Comparison of ENCODE assay signal across 28 mouse cellular contexts in genomic region chr7:129141942-129142598, GRCm38 (mm10).
DNase-seq lines count a peak whose midpoint lies in the region; ATAC-seq and TF ChIP-seq lines count a peak whose summit lies in the region.
"Had no signal": no experiment of that assay in that cellular context is flagged by ENCODE, and none has a peak within 500 bp of the region (broad histone marks: within the 10 kb centered on the region; RNA-seq: fewer than 3 reads in every experiment).

No protein-coding gene starts in this region.

- no peaks in the 10 kb centered on the region for H3K27me3 ChIP-seq in hindbrain, embryonic 11.5 days (ENCODE audit: control insufficient read depth, insufficient read depth, low read length)
- no peaks in the 10 kb centered on the region for H3K27me3 ChIP-seq in hindbrain, postnatal 0 days (ENCODE audit: insufficient read depth, low read length)
- H3K27me3 ChIP-seq in CH12.LX (replicated peaks) = peaks cover 74% of the 10 kb centered on the region
- H3K27me3 ChIP-seq: embryonic facial prominence, embryonic 15.5 days; forebrain, embryonic 12.5 days; hindbrain, embryonic 12.5 days; limb, embryonic 15.5 days; liver, embryonic 13.5 days had no signal

- no peak overlapping the region for H3K27ac ChIP-seq in hindbrain, embryonic 11.5 days (ENCODE audit: low read depth, low read length)
- H3K27ac ChIP-seq in hindbrain, postnatal 0 days = no peak overlapping the region
- no peak overlapping the region for H3K27ac ChIP-seq in CH12.LX (ENCODE audit: insufficient read depth, low read depth)
- H3K27ac ChIP-seq: embryonic facial prominence, embryonic 10.5 days; embryonic facial prominence, embryonic 15.5 days; forebrain, embryonic 12.5 days; hindbrain, embryonic 12.5 days; limb, embryonic 10.5 days; limb, embryonic 15.5 days; liver, embryonic 13.5 days; macrophage had no signal

- H3K79me2 ChIP-seq in CH12.LX (replicated peaks; ENCODE audit: control insufficient read depth, extremely low read depth, insufficient read depth, poor library complexity, severe bottlenecking) = no peaks in the 10 kb centered on the region

- no peak for TF ChIP-seq EP300 in CH12.LX (IDR thresholded peaks at IDR 0.05; ENCODE audit: low read length)

- H3K4me3 ChIP-seq in hindbrain, embryonic 11.5 days (ENCODE audit: low read depth, low read length) = no peak overlapping the region
- no peak overlapping the region for H3K4me3 ChIP-seq in hindbrain, postnatal 0 days (ENCODE audit: low read length)
- H3K4me3 ChIP-seq in CH12.LX (replicated peaks in 1 of 3; ENCODE audit: low read depth in 2 of 3, low read length in 2 of 3, poor library complexity in 1 of 3) = no peak overlapping the region
- H3K4me3 ChIP-seq: embryonic facial prominence, embryonic 10.5 days; embryonic facial prominence, embryonic 15.5 days; forebrain, embryonic 12.5 days; hindbrain, embryonic 12.5 days; limb, embryonic 10.5 days; limb, embryonic 15.5 days; liver, embryonic 13.5 days had no signal

- H3K36me3 ChIP-seq in hindbrain, embryonic 11.5 days (ENCODE audit: control insufficient read depth, insufficient read depth, low read length) = no peaks in the 10 kb centered on the region
- H3K36me3 ChIP-seq in hindbrain, postnatal 0 days (ENCODE audit: insufficient read depth, low read length) = no peaks in the 10 kb centered on the region
- no peaks in the 10 kb centered on the region for H3K36me3 ChIP-seq in CH12.LX (replicated peaks in 1 of 2; ENCODE audit: control insufficient read depth in 1 of 2, insufficient read depth in 1 of 2, low read length in 1 of 2)
- H3K36me3 ChIP-seq: embryonic facial prominence, embryonic 10.5 days; embryonic facial prominence, embryonic 15.5 days; forebrain, embryonic 12.5 days; hindbrain, embryonic 12.5 days; limb, embryonic 10.5 days; limb, embryonic 15.5 days; liver, embryonic 13.5 days had no signal

- WGBS in hindbrain, embryonic 11.5 days = 35% methylated on average over 6 of the region's 6 CpGs
- WGBS in hindbrain, postnatal 0 days = 38% methylated on average over 6 of the region's 6 CpGs

- no peak overlapping the region for H3K4me2 ChIP-seq in hindbrain, embryonic 11.5 days (replicated peaks; ENCODE audit: low read depth, low read length)
- H3K4me2 ChIP-seq in hindbrain, postnatal 0 days (ENCODE audit: low read depth, low read length) = no peak overlapping the region
- H3K4me2 ChIP-seq in CH12.LX (ENCODE audit: insufficient read depth, low read depth, poor library complexity, severe bottlenecking) = 0 out of 2 replicates have a peak overlapping the region, but pooled peaks have one; percentile 2
- H3K4me2 ChIP-seq: embryonic facial prominence, embryonic 15.5 days; forebrain, embryonic 12.5 days; hindbrain, embryonic 12.5 days; limb, embryonic 15.5 days; liver, embryonic 13.5 days had no signal

- dilution Hi-C loops in CH12.LX (cut with MboI; ENCODE audit: extremely low pct_ligation_motif_present, extremely low pct_unique_long_range_greater_than_20kb, low sequenced_read_pairs) = no loop called here

- no peaks in the 10 kb centered on the region for H3K4me1 ChIP-seq in hindbrain, embryonic 11.5 days (replicated peaks; ENCODE audit: control insufficient read depth, insufficient read depth, low read length)
- H3K4me1 ChIP-seq in hindbrain, postnatal 0 days (ENCODE audit: insufficient read depth, low read length) = no peaks in the 10 kb centered on the region
- H3K4me1 ChIP-seq in CH12.LX (ENCODE audit: control insufficient read depth in 1 of 2, insufficient read depth in 2 of 2) = no peaks in the 10 kb centered on the region
- H3K4me1 ChIP-seq: embryonic facial prominence, embryonic 15.5 days; limb, embryonic 10.5 days; limb, embryonic 15.5 days; liver, embryonic 13.5 days had no signal

- DNase-seq in hindbrain, embryonic 11.5 days (ENCODE audit: low spot score) = peak; percentile 13
- DNase-seq in hindbrain, postnatal 0 days (ENCODE audit: low spot score) = no peak
- DNase-seq in kidney, postnatal 4 days = peak; percentile 8 to 21
- DNase-seq in kidney, postnatal 36 days = no peak
- DNase-seq in CH12.LX (ENCODE audit: extremely low read depth) = no peak
- peak; percentile 42 for DNase-seq in embryo, embryonic 10.5 days (ENCODE audit: low spot score)
- no peak for DNase-seq in yolk sac, embryonic 10.5 days (ENCODE audit: low spot score)
- DNase-seq in lung, postnatal 36 days = no peak
- DNase-seq: adrenal gland, postnatal 25 days; cerebellum, adult 18-20 months; cerebellum, postnatal 14 days; forebrain, postnatal 0 days; heart, postnatal 14 days; layer of hippocampus, postnatal 36 days; liver, embryonic 13.5 days; lung, adult 18-20 months; right cerebral cortex, adult 18-20 months; spleen, adult 18-20 months; thymus, postnatal 14 days had no signal

- H3K9ac ChIP-seq in hindbrain, embryonic 11.5 days (ENCODE audit: low read depth, low read length) = no peak overlapping the region
- H3K9ac ChIP-seq in hindbrain, postnatal 0 days (replicated peaks; ENCODE audit: low read length) = no peak overlapping the region
- H3K9ac ChIP-seq in CH12.LX (ENCODE audit: insufficient read depth, low read depth) = no peak overlapping the region
- H3K9ac ChIP-seq: embryonic facial prominence, embryonic 15.5 days; forebrain, embryonic 12.5 days; forebrain, postnatal 0 days; hindbrain, embryonic 12.5 days; limb, embryonic 15.5 days; liver, embryonic 13.5 days had no signal

- ATAC-seq in hindbrain, embryonic 11.5 days (ENCODE audit: low FRiP score) = no peak
- ATAC-seq in hindbrain, postnatal 0 days = no peak
- ATAC-seq: forebrain, postnatal 0 days; intestine, postnatal 0 days; lung, postnatal 0 days had no signal

- no peaks in the 10 kb centered on the region for H3K9me3 ChIP-seq in hindbrain, embryonic 11.5 days (ENCODE audit: control insufficient read depth, low read length)
- H3K9me3 ChIP-seq in hindbrain, postnatal 0 days (ENCODE audit: low read length) = no peaks in the 10 kb centered on the region
- H3K9me3 ChIP-seq in CH12.LX (replicated peaks; ENCODE audit: low read length) = no peaks in the 10 kb centered on the region
- H3K9me3 ChIP-seq: embryonic facial prominence, embryonic 10.5 days; embryonic facial prominence, embryonic 15.5 days; forebrain, embryonic 12.5 days; hindbrain, embryonic 12.5 days; limb, embryonic 10.5 days; limb, embryonic 15.5 days; liver, embryonic 13.5 days had no signal

- in situ Hi-C loops in CH12.LX (cut with MboI; ENCODE audit: low pct_ligation_motif_present, low pct_unique_long_range_greater_than_20kb, low sequenced_read_pairs) = no loop called here

- TF ChIP-seq CTCF in hindbrain, postnatal 0 days (IDR thresholded peaks at IDR 0.05; ENCODE audit: low read depth) = no peak
- no peak for TF ChIP-seq CTCF in CH12.LX (conservative IDR thresholded peaks at IDR 0.05 in 1 of 2, IDR thresholded peaks at IDR 0.05 in 1 of 2; ENCODE audit: low read depth in 2 of 2, low read length in 2 of 2)

- no peak for TF ChIP-seq POLR2A in CH12.LX (IDR thresholded peaks at IDR 0.05; ENCODE audit: low read depth, low read length)

- TF ChIP-seq RAD21 in CH12.LX (IDR thresholded peaks at IDR 0.05; ENCODE audit: low read depth, low read length) = no peak

TF ChIP-seq in CH12.LX, 34 proteins besides CTCF, POLR2A, EP300 and RAD21:
- no peak for TF ChIP-seq MEF2A (IDR thresholded peaks at IDR 0.05; ENCODE audit: borderline replicate concordance, low read depth, low read length)
- TF ChIP-seq PAX5 (IDR thresholded peaks at IDR 0.05; ENCODE audit: low read length) = no peak
- no peak for TF ChIP-seq ETS1 (conservative IDR thresholded peaks at IDR 0.05; ENCODE audit: low read depth, low read length)
- no peak for TF ChIP-seq MAZ (IDR thresholded peaks at IDR 0.05; ENCODE audit: low read depth, low read length)
- TF ChIP-seq MYC (IDR thresholded peaks at IDR 0.05; ENCODE audit: low read depth, low read length) = no peak
- no peak for TF ChIP-seq BHLHE40 (IDR thresholded peaks at IDR 0.05; ENCODE audit: low read depth, low read length)
- no peak for TF ChIP-seq GABPA (IDR thresholded peaks at IDR 0.05; ENCODE audit: insufficient replicate concordance, low read depth, low read length)
- TF ChIP-seq MXI1 (IDR thresholded peaks at IDR 0.05; ENCODE audit: low read depth, low read length) = no peak
- no peak for TF ChIP-seq KAT2A (IDR thresholded peaks at IDR 0.05; ENCODE audit: insufficient replicate concordance, low read length)

Comparison
In these comparisons a context has a peak if more than half of its experiments do, and no peak if none do; other contexts are left out.
1. DNase-seq: peak in hindbrain, embryonic 11.5 days (single experiment), kidney, postnatal 4 days (2 of 2) and embryo, embryonic 10.5 days (single experiment); none in hindbrain, postnatal 0 days (single experiment), kidney, postnatal 36 days (0 of 2), CH12.LX (single experiment), yolk sac, embryonic 10.5 days (single experiment) and lung, postnatal 36 days (single experiment).